Mouse (Mus musculus) hindbrain, embryonic 10.5 days (tissue): ENCODE results near the gene Gm9837. TPM values are rescaled to one million over a fixed set of nuclear protein-coding genes. Genes with fewer than 3 reads are reported as not detected.

Experiments used
- DNase-seq: peaks from one replicate; pipeline ENCODE4 v3.0.0-alpha.2; 2017; ENCODE audit warnings: low spot score
- H3K27ac ChIP-seq: fragments of 300-500 bp; sonication (generic); 2 replicates; pipeline ENCODE4 v1.5.1; 2016; ENCODE audit warnings: mild to moderate bottlenecking, moderate library complexity
- H3K27me3 ChIP-seq: fragments of 300-500 bp; sonication (generic); 2 replicates; pipeline ENCODE4 v1.6.1; 2016; ENCODE audit warnings: mild to moderate bottlenecking; ENCODE audit not compliant: poor library complexity, insufficient read depth, severe bottlenecking
- H3K36me3 ChIP-seq: fragments of 300-500 bp; sonication (generic); 2 replicates; pipeline ENCODE4 v1.6.1; 2016; ENCODE audit warnings: mild to moderate bottlenecking, moderate library complexity
- H3K4me1 ChIP-seq: fragments of 300-500 bp; sonication (generic); replicated peaks from 2 replicates; pipeline ENCODE4 v1.6.1; 2016; ENCODE audit warnings: mild to moderate bottlenecking
- H3K4me3 ChIP-seq: fragments of 300-500 bp; sonication (generic); 2 replicates; pipeline ENCODE4 v1.5.1; 2016; ENCODE audit warnings: mild to moderate bottlenecking, moderate library complexity
- H3K9me3 ChIP-seq: fragments of 300-500 bp; sonication (generic); 2 replicates; pipeline ENCODE4 v1.6.1; 2016; ENCODE audit warnings: mild to moderate bottlenecking, moderate library complexity
- WGBS: fragments of 180-500 bp; shearing (Covaris S2); methylation state at CpG from one replicate; pipeline ENCODE4 v1.1.7; 2016; 5-methylcytosine and 5-hydroxymethylcytosine counted together
- polyA plus RNA-seq: library from polyadenylated mRNA; unstranded; fragments of >200 nt; fragmentation: Nextera tagmentation; extraction: Ambion mirVana; gene quantifications from 2 replicates; pipeline ENCODE4 v1.2.1, GENCODE M21; 2016

Gene Gm9837
- polyA plus RNA-seq, 1 experiment from 2014 or later = not detected

- 89% methylated on average over 3 of the region's 3 CpGs for WGBS
- no peak overlapping the region for H3K27ac ChIP-seq
- H3K36me3 ChIP-seq = no peaks in the 10 kb centered on the region
Observed at GRCm38 (mm10) chr11:53460192-53460591, 10.1 kb downstream of the Gm9837 start.

GRCm38 (mm10) chr11:53458996-53459395 is 11.3 kb downstream of the Gm9837 start:
- Histone ChIP-seq H3K4me3 (no peak overlapping the region), H3K4me1 (peaks cover 31% of the 10 kb centered on the region), H3K36me3 (no peaks in the 10 kb centered on the region), H3K27me3 (peaks cover 94% of the 10 kb centered on the region), H3K9me3 (no peaks in the 10 kb centered on the region), H3K27ac (no peak overlapping the region)
- DNase-seq = no peak
- WGBS = 63% methylated on average over 3 of the region's 3 CpGs

More at GRCm38 (mm10) chr11:53460192-53460591, 10.1 kb downstream of the Gm9837 start:
- Histone ChIP-seq H3K9me3 (peaks cover 7% of the 10 kb centered on the region; the same call in 1 of the 2 replicates), H3K27me3 (peaks cover 99% of the 10 kb centered on the region), H3K4me3 (no peak overlapping the region), H3K4me1 (peaks cover 33% of the 10 kb centered on the region)
- no peak for DNase-seq

GRCm38 (mm10) chr11:53457372-53457954 is 12.8 kb downstream of the Gm9837 start:
- Histone ChIP-seq H3K27me3 (peaks cover 79% of the 10 kb centered on the region), H3K4me3 (peak overlapping the region; percentile 62), H3K27ac (peak overlapping the region; percentile 79), H3K9me3 (no peaks in the 10 kb centered on the region), H3K4me1 (peaks cover 18% of the 10 kb centered on the region), H3K36me3 (no peaks in the 10 kb centered on the region)
- WGBS = 4% methylated on average over 29 of the region's 29 CpGs
- no peak for DNase-seq

GRCm38 (mm10) chr11:53456474-53457371 is 13.6 kb downstream of the Gm9837 start, which contains the start of the genes Gm10447 and Shroom1:
Gene Gm10447 (minus strand): TSS chr11:53457110.
Gene Shroom1 (plus strand): TSS chr11:53457205.
- DNase-seq = peak; percentile 64
- Histone ChIP-seq H3K27me3 (peaks cover 72% of the 10 kb centered on the region), H3K36me3 (no peaks in the 10 kb centered on the region), H3K9me3 (no peaks in the 10 kb centered on the region), H3K4me3 (peak within 1 kb of the TSS; percentile 62), H3K27ac (peak within 1 kb of the TSS; percentile 79), H3K4me1 (peaks cover 14% of the 10 kb centered on the region)
- 4% methylated on average over 42 of the region's 42 CpGs for WGBS

GRCm38 (mm10) chr11:53453031-53453430 is 17.2 kb downstream of the Gm9837 start:
- DNase-seq = no peak
- H3K4me3 ChIP-seq = no peak overlapping the region
- H3K4me1 ChIP-seq = peaks cover 10% of the 10 kb centered on the region
- peaks cover 42% of the 10 kb centered on the region for H3K27me3 ChIP-seq
- WGBS = 88% methylated on average over 5 of the region's 5 CpGs
- H3K36me3 ChIP-seq = no peaks in the 10 kb centered on the region
- H3K9me3 ChIP-seq = no peaks in the 10 kb centered on the region
- H3K27ac ChIP-seq = no peak overlapping the region

GRCm38 (mm10) chr11:53452396-53452795 is 17.9 kb downstream of the Gm9837 start:
- no peak overlapping the region for H3K4me3 ChIP-seq
- H3K36me3 ChIP-seq = no peaks in the 10 kb centered on the region
- no peaks in the 10 kb centered on the region for H3K9me3 ChIP-seq
- peaks cover 7% of the 10 kb centered on the region for H3K4me1 ChIP-seq
- DNase-seq = no peak
- peaks cover 36% of the 10 kb centered on the region for H3K27me3 ChIP-seq
- WGBS = 95% methylated on average over 9 of the region's 9 CpGs
- no peak overlapping the region for H3K27ac ChIP-seq

- H3K9me3 ChIP-seq = no peaks in the 10 kb centered on the region
- 63% methylated on average over 2 of the region's 2 CpGs for WGBS
- DNase-seq = no peak
Observed at GRCm38 (mm10) chr11:53451361-53451760, 18.9 kb downstream of the Gm9837 start.

GRCm38 (mm10) chr11:53450070-53450705 is 20.1 kb downstream of the Gm9837 start:
- Histone ChIP-seq H3K4me3 (no peak overlapping the region), H3K27ac (no peak overlapping the region), H3K27me3 (peaks cover 15% of the 10 kb centered on the region), H3K9me3 (no peaks in the 10 kb centered on the region), H3K36me3 (no peaks in the 10 kb centered on the region), H3K4me1 (no peaks in the 10 kb centered on the region)
- DNase-seq = no peak
- 67% methylated on average over 15 of the region's 15 CpGs for WGBS

More at GRCm38 (mm10) chr11:53451361-53451760, 18.9 kb downstream of the Gm9837 start:
- H3K4me1 ChIP-seq = no peaks in the 10 kb centered on the region
- H3K27me3 ChIP-seq = peaks cover 26% of the 10 kb centered on the region
- H3K27ac ChIP-seq = no peak overlapping the region
- H3K4me3 ChIP-seq = no peak overlapping the region
- H3K36me3 ChIP-seq = no peaks in the 10 kb centered on the region

- Histone ChIP-seq H3K9me3 (no peaks in the 10 kb centered on the region), H3K36me3 (no peaks in the 10 kb centered on the region), H3K27ac (no peak overlapping the region), H3K4me1 (no peaks in the 10 kb centered on the region), H3K4me3 (no peak overlapping the region), H3K27me3 (peaks cover 8% of the 10 kb centered on the region; the same call in 1 of the 2 replicates)
- no peak for DNase-seq
- WGBS = 95% methylated on average over 1 of the region's 1 CpGs
Observed at GRCm38 (mm10) chr11:53448529-53448928, 21.8 kb downstream of the Gm9837 start.

- no peak overlapping the region for H3K27ac ChIP-seq
- no peaks in the 10 kb centered on the region for H3K9me3 ChIP-seq
- no peaks in the 10 kb centered on the region for H3K4me1 ChIP-seq
- no peak overlapping the region for H3K4me3 ChIP-seq
- no peaks in the 10 kb centered on the region for H3K36me3 ChIP-seq
- peaks cover 8% of the 10 kb centered on the region; the same call in 1 of the 2 replicates for H3K27me3 ChIP-seq
- WGBS = 84% methylated on average over 8 of the region's 8 CpGs
- DNase-seq = no peak
Observed at GRCm38 (mm10) chr11:53447996-53448395, 22.3 kb downstream of the Gm9837 start.

GRCm38 (mm10) chr11:53446183-53446582 is 24.1 kb downstream of the Gm9837 start:
- Histone ChIP-seq H3K27me3 (peaks cover 8% of the 10 kb centered on the region; the same call in 1 of the 2 replicates), H3K4me3 (no peak overlapping the region), H3K9me3 (no peaks in the 10 kb centered on the region), H3K36me3 (no peaks in the 10 kb centered on the region), H3K4me1 (no peaks in the 10 kb centered on the region), H3K27ac (no peak overlapping the region)
- 90% methylated on average over 13 of the region's 13 CpGs for whole genome bisulfite sequencing
- no peak for DNase-seq

- no peaks in the 10 kb centered on the region for H3K36me3 ChIP-seq
- H3K4me1 ChIP-seq = no peaks in the 10 kb centered on the region
- no peak overlapping the region for H3K27ac ChIP-seq
- WGBS = 67% methylated on average over 13 of the region's 13 CpGs
- peaks cover 5% of the 10 kb centered on the region; the same call in 1 of the 2 replicates for H3K27me3 ChIP-seq
- H3K9me3 ChIP-seq = no peaks in the 10 kb centered on the region
- no peak for DNase-seq
- H3K4me3 ChIP-seq = no peak overlapping the region
Observed at GRCm38 (mm10) chr11:53445562-53445961, 24.7 kb downstream of the Gm9837 start.
